ENCODE assay signal across 13 mouse cellular contexts in the genomic region with DNA sequence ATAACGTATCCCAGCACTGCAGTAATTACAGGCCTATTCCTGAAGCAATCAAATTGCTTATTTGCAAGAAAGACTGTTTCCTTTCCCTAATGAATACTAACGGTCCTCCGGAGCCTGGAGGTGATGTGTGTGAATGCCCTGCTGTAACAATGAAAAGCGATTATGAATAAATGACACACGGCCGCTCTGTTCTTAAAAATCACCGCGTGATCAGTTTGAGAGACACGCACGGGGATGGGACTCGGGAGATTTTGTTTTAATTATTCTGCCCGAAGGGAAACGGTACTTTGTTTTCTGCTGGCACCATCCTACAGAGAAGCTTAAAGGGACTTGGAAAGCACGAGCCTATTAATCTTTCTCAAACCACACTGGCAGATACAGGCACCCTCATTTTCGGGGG. TPM values are rescaled to one million over a fixed set of nuclear protein-coding genes. Genes with fewer than 3 reads are reported as not detected.
DNase-seq lines count a peak whose midpoint lies in the region; ATAC-seq and TF ChIP-seq lines count a peak whose summit lies in the region.
"Had no signal": no experiment of that assay in that cellular context is flagged by ENCODE, and none has a peak within 500 bp of the region (broad histone marks: within the 10 kb centered on the region; RNA-seq: fewer than 3 reads in every experiment).

No protein-coding gene starts in this region.

- H3K27ac ChIP-seq in lung, embryonic 16.5 days (ENCODE audit: low read length): no peak overlapping the region
- peak overlapping the region; percentile 78 for H3K27ac ChIP-seq in forebrain, embryonic 13.5 days
- H3K27ac ChIP-seq in limb, embryonic 14.5 days (replicated peaks; ENCODE audit: low read depth, low read length): no peak overlapping the region
- H3K27ac ChIP-seq: heart, embryonic 15.5 days had no signal

- peaks cover 10% of the 10 kb centered on the region; the same call in 1 of the 2 replicates for H3K4me1 ChIP-seq in lung, embryonic 16.5 days (replicated peaks; ENCODE audit: control insufficient read depth, insufficient read depth, low read length)
- H3K4me1 ChIP-seq in forebrain, embryonic 13.5 days: peaks cover 27% of the 10 kb centered on the region
- no peaks in the 10 kb centered on the region for H3K4me1 ChIP-seq in limb, embryonic 14.5 days (ENCODE audit: control insufficient read depth, insufficient read depth, low read length)
- H3K4me1 ChIP-seq: heart, embryonic 15.5 days had no signal

- TF ChIP-seq POLR2A in limb, embryonic 14.5 days (IDR thresholded peaks at IDR 0.05; ENCODE audit: borderline replicate concordance, extremely low read depth, insufficient read depth, insufficient read length): no peak

- ATAC-seq in lung, embryonic 16.5 days (ENCODE audit: low read depth): no peak
- peak; percentile 75 for ATAC-seq in forebrain, embryonic 13.5 days
- ATAC-seq in limb, embryonic 14.5 days (ENCODE audit: low FRiP score, low read depth): no peak

- no peak overlapping the region for H3K4me3 ChIP-seq in lung, embryonic 16.5 days (ENCODE audit: low read length)
- H3K4me3 ChIP-seq in forebrain, embryonic 13.5 days: peak overlapping the region; percentile 24
- no peak overlapping the region for H3K4me3 ChIP-seq in limb, embryonic 14.5 days (replicated peaks; ENCODE audit: low read length)
- H3K4me3 ChIP-seq: heart, embryonic 15.5 days had no signal

- 39% methylated on average over 15 of the region's 15 CpGs for WGBS in lung, embryonic 16.5 days
- 6% methylated on average over 15 of the region's 15 CpGs for WGBS in forebrain, embryonic 13.5 days
- WGBS in limb, embryonic 14.5 days: 23% methylated on average over 15 of the region's 15 CpGs

- no peaks in the 10 kb centered on the region for H3K36me3 ChIP-seq in lung, embryonic 16.5 days (ENCODE audit: control insufficient read depth, insufficient read depth, low read length)
- no peaks in the 10 kb centered on the region for H3K36me3 ChIP-seq in forebrain, embryonic 13.5 days (ENCODE audit: poor library complexity, severe bottlenecking)
- H3K36me3 ChIP-seq in limb, embryonic 14.5 days (ENCODE audit: control insufficient read depth, insufficient read depth, low read length): no peaks in the 10 kb centered on the region
- H3K36me3 ChIP-seq: heart, embryonic 15.5 days had no signal

- no peak overlapping the region for H3K9ac ChIP-seq in lung, embryonic 16.5 days (ENCODE audit: low read length)
- H3K9ac ChIP-seq in forebrain, embryonic 13.5 days: peak overlapping the region; percentile 47; the same call in 1 of the 2 replicates
- peak overlapping the region; percentile 12; the same call in 1 of the 2 replicates for H3K9ac ChIP-seq in limb, embryonic 14.5 days (ENCODE audit: low read depth, low read length, severe bottlenecking)
- H3K9ac ChIP-seq: heart, embryonic 15.5 days had no signal

- DNase-seq in lung, postnatal 4 days: no peak
- no peak for DNase-seq in limb, embryonic 14.5 days (ENCODE audit: low spot score)
- DNase-seq in retina, postnatal 1 day: peak; percentile 64
- no peak for DNase-seq in left cerebral cortex, adult 8-10 months (ENCODE audit: low spot score in 2 of 2)
- DNase-seq in thymus, postnatal 36 days: no peak
- DNase-seq in adrenal gland, adult 2 months: no peak
- DNase-seq: kidney, adult 18-20 months; lung, postnatal 10 days; spleen, adult 18-20 months had no signal

- H3K27me3 ChIP-seq in lung, embryonic 16.5 days (ENCODE audit: control insufficient read depth, insufficient read depth, low read depth, low read length): no peaks in the 10 kb centered on the region
- no peaks in the 10 kb centered on the region for H3K27me3 ChIP-seq in forebrain, embryonic 13.5 days
- H3K27me3 ChIP-seq in limb, embryonic 14.5 days (ENCODE audit: control insufficient read depth, insufficient read depth, low read length): no peaks in the 10 kb centered on the region
- H3K27me3 ChIP-seq: CH12.LX; heart, embryonic 15.5 days had no signal

- H3K4me2 ChIP-seq in lung, embryonic 16.5 days (ENCODE audit: low read depth, low read length): peak overlapping the region; percentile 40
- H3K4me2 ChIP-seq in forebrain, embryonic 13.5 days: peak overlapping the region; percentile 54
- H3K4me2 ChIP-seq in limb, embryonic 14.5 days (replicated peaks; ENCODE audit: low read depth, low read length, severe bottlenecking): peak overlapping the region; percentile 32
- H3K4me2 ChIP-seq: heart, embryonic 15.5 days had no signal

- H3K9me3 ChIP-seq in lung, embryonic 16.5 days (ENCODE audit: control insufficient read depth, low read length): no peaks in the 10 kb centered on the region
- no peaks in the 10 kb centered on the region for H3K9me3 ChIP-seq in forebrain, embryonic 13.5 days (replicated peaks)
- no peaks in the 10 kb centered on the region for H3K9me3 ChIP-seq in limb, embryonic 14.5 days (ENCODE audit: control insufficient read depth, low read length)
- H3K9me3 ChIP-seq: heart, embryonic 15.5 days had no signal

RNA-seq across cellular contexts. Expression of a gene that starts 41.2 kb away (rescaled TPM):
- polyA plus RNA-seq in lung, embryonic 16.5 days (2015; fragmentation: Nextera tagmentation; extraction: Ambion mirVana): 32.3 and 33.3 TPM in 2 replicates
- polyA plus RNA-seq in forebrain, embryonic 13.5 days (2015; fragmentation: Nextera tagmentation; extraction: Ambion mirVana): 25.1 and 26.6 TPM in 2 replicates
- polyA plus RNA-seq in limb, embryonic 14.5 days (2012; rRNA removed): 10.6 and 17.4 TPM in 2 replicates
- polyA plus RNA-seq in limb, embryonic 14.5 days (2014; fragmentation: Nextera tagmentation; extraction: Ambion mirVana): 32.2 and 32.3 TPM in 2 replicates
- total RNA-seq in left cerebral cortex, adult 8-10 months (2022): 10 to 100 TPM; 24.7 to 29.7 (median 26.5) TPM
- total RNA-seq in adrenal gland, adult 2 months (2021): 10 to 100 TPM; 38.9 to 51.9 TPM
- 1.6 and 3.8 TPM in 2 replicates for polyA plus RNA-seq in adrenal gland, adult 2 months (2012; rRNA removed)
